21 mouse cellular contexts compared by ENCODE assay signal in genomic region chr15:98768259-98768658, GRCm38 (mm10). TPM values are rescaled to one million over a fixed set of nuclear protein-coding genes. Genes with fewer than 3 reads are reported as not detected.
"Had no signal": no experiment of that assay in that cellular context is flagged by ENCODE, and none has a peak within 500 bp of the region (broad histone marks: within the 10 kb centered on the region; RNA-seq: fewer than 3 reads in every experiment).

No protein-coding gene starts in this region.

- H3K9me3 ChIP-seq: intestine, embryonic 15.5 days; liver, embryonic 15.5 days; midbrain, embryonic 15.5 days; neural tube, embryonic 12.5 days; stomach, embryonic 15.5 days had no signal

- H3K27ac ChIP-seq: intestine, embryonic 15.5 days; limb, embryonic 12.5 days; liver, embryonic 15.5 days; midbrain, embryonic 15.5 days; neural tube, embryonic 12.5 days; stomach, embryonic 15.5 days had no signal

- ATAC-seq: intestine, embryonic 15.5 days; lung, postnatal 0 days; midbrain, embryonic 15.5 days had no signal

- DNase-seq: kidney, adult 2 months; kidney, postnatal 25 days; layer of hippocampus, postnatal 36 days; lung, adult 2 months; lung, postnatal 36 days; right cerebral cortex, postnatal 14 days; thymus, postnatal 36 days had no signal

- H3K36me3 ChIP-seq: intestine, embryonic 15.5 days; limb, embryonic 12.5 days; liver, embryonic 15.5 days; midbrain, embryonic 15.5 days; neural tube, embryonic 12.5 days; stomach, embryonic 15.5 days had no signal

- H3K9ac ChIP-seq: intestine, embryonic 15.5 days; limb, embryonic 12.5 days; liver, embryonic 15.5 days; midbrain, embryonic 15.5 days; neural tube, embryonic 12.5 days; stomach, embryonic 15.5 days had no signal

- H3K4me3 ChIP-seq: intestine, embryonic 15.5 days; limb, embryonic 12.5 days; liver, embryonic 15.5 days; midbrain, embryonic 15.5 days; neural tube, embryonic 12.5 days; stomach, embryonic 15.5 days had no signal

- H3K4me2 ChIP-seq: intestine, embryonic 15.5 days; limb, embryonic 12.5 days; liver, embryonic 11.5 days; liver, embryonic 15.5 days; midbrain, embryonic 15.5 days; neural tube, embryonic 12.5 days; stomach, embryonic 15.5 days had no signal

RNA-seq across cellular contexts. Expression of gene Wnt10b, which starts 9.7 kb away (rescaled TPM):
- polyA plus RNA-seq: intestine, embryonic 15.5 days; liver, embryonic 11.5 days; liver, embryonic 15.5 days; midbrain, embryonic 15.5 days had no signal

RNA-seq across cellular contexts. Expression of gene Wnt1, which starts 21.4 kb away (rescaled TPM):
- total RNA-seq: layer of hippocampus, postnatal 36 days; left cerebral cortex, postnatal 25 days; megakaryocyte progenitor cell, adult 5-6 weeks; neutrophil, adult 5-6 weeks had no signal
- polyA plus RNA-seq: intestine, embryonic 15.5 days; kidney, adult 2 months; kidney, embryonic 16.5 days; limb, embryonic 12.5 days; liver, embryonic 11.5 days; liver, embryonic 15.5 days; lung, adult 2 months; lung, postnatal 0 days; spleen, adult 2 months; stomach, embryonic 15.5 days; thymus, postnatal 0 days had no signal

RNA-seq across cellular contexts. Expression of gene Ddn, which starts 41.0 kb away (rescaled TPM):
- polyA plus RNA-seq: intestine, embryonic 15.5 days; limb, embryonic 12.5 days; liver, embryonic 15.5 days; stomach, embryonic 15.5 days had no signal
